Mouse (Mus musculus): ENCODE measurements at regions not wholly inside any gene's neighbourhood (a gene's known extent, or its start where the extent isn't known, plus 50 kb on each side); places are given as distances from the start of the nearest gene placed in this dataset.

- TF ChIP-seq CTCF (IDR thresholded peaks at IDR 0.05; ENCODE audit: control insufficient read depth, insufficient read depth, insufficient replicate concordance, low read depth, low read length) (no peak), POLR2A (IDR thresholded peaks at IDR 0.05; ENCODE audit: control insufficient read depth, low read depth, low read length) (no peak)
These were observed 61.5 kb upstream of the Rxfp2 start for GRCm38 (mm10) chr5:149956931-149957330.

Measured in testis, adult 2 months (tissue).